Mouse (Mus musculus) heart, embryonic 14.5 days (tissue): ENCODE results near the gene Dnajc30. TPM values are rescaled to one million over a fixed set of nuclear protein-coding genes. Genes with fewer than 3 reads are reported as not detected.

ENCODE experiments used
- ATAC-seq: fragments of 200-750 bp; cut with Nextera tagmentation; 2 replicates; pipeline ENCODE4 v1.8.0; 2017; ENCODE audit warnings: low read depth, moderate TSS enrichment; ENCODE audit not compliant: insufficient number of reproducible peaks, insufficient read depth, low FRiP score
- H3K27ac ChIP-seq, 2 experiments: fragments of 200-500 bp in 1 of 2; fragments of 300-500 bp in 1 of 2; sonication (generic) in 1 of 2; replicated peaks in 1 of 2; 2 replicates each; pipeline ENCODE4 v1.5.1; 2012 to 2014; ENCODE audit warnings: low read depth in 2 of 2, low read length in 2 of 2, control low read depth in 1 of 2, mild to moderate bottlenecking in 1 of 2, mixed read lengths in 1 of 2; ENCODE audit not compliant: control insufficient read depth in 1 of 2, insufficient read depth in 1 of 2
- H3K27me3 ChIP-seq: fragments of 300-500 bp; sonication (generic); 2 replicates; pipeline ENCODE4 v1.6.1; 2014; ENCODE audit warnings: mild to moderate bottlenecking, low read length, control low read depth; ENCODE audit not compliant: control insufficient read depth, insufficient read depth
- H3K36me3 ChIP-seq: fragments of 300-500 bp; sonication (generic); 2 replicates; pipeline ENCODE4 v1.6.1; 2014; ENCODE audit warnings: mild to moderate bottlenecking, control low read depth, low read length, mixed read lengths; ENCODE audit not compliant: control insufficient read depth, insufficient read depth
- H3K4me1 ChIP-seq, 2 experiments: fragments of 200-500 bp in 1 of 2; fragments of 300-500 bp in 1 of 2; sonication (generic) in 1 of 2; 2 replicates each; pipeline ENCODE4 v1.6.1; 2012 to 2014; ENCODE audit warnings: low read length in 2 of 2, control low read depth in 1 of 2, mixed read lengths in 1 of 2; ENCODE audit not compliant: control insufficient read depth in 2 of 2, insufficient read depth in 2 of 2
- H3K4me2 ChIP-seq: fragments of 300-500 bp; sonication (generic); 2 replicates; pipeline ENCODE4 v1.6.1; 2014; ENCODE audit warnings: mild to moderate bottlenecking, low read length
- H3K4me3 ChIP-seq, 2 experiments: fragments of 200-500 bp in 1 of 2; fragments of 300-500 bp in 1 of 2; sonication (generic) in 1 of 2; 2 replicates each; pipeline ENCODE4 v1.5.1; 2012 to 2014; ENCODE audit warnings: low read length in 2 of 2, mild to moderate bottlenecking in 2 of 2, control low read depth in 1 of 2, low read depth in 1 of 2, moderate library complexity in 1 of 2; ENCODE audit not compliant: control insufficient read depth in 1 of 2, insufficient read depth in 1 of 2
- H3K9ac ChIP-seq: fragments of 300-500 bp; sonication (generic); 2 replicates; pipeline ENCODE4 v1.6.1; 2014; ENCODE audit warnings: mild to moderate bottlenecking, low read length
- H3K9me3 ChIP-seq: fragments of 300-500 bp; sonication (generic); 2 replicates; pipeline ENCODE4 v1.6.1; 2016; ENCODE audit warnings: low read length, control low read depth; ENCODE audit not compliant: control insufficient read depth
- WGBS: fragments of 180-500 bp; shearing (Covaris S2); extraction: QIAGEN DNeasy Blood & Tissue Kit; methylation state at CpG from one replicate; pipeline ENCODE4 v1.1.7; 2014; 5-methylcytosine and 5-hydroxymethylcytosine counted together
- polyA plus RNA-seq: library from polyadenylated mRNA; unstranded; fragments of >200 nt; fragmentation: Nextera tagmentation; extraction: Ambion mirVana; gene quantifications from 2 replicates; pipeline ENCODE4 v1.2.1, GENCODE M21; 2014

Dnajc30 gene
- polyA plus RNA-seq, 1 experiment from 2014 or later, result 31.1 TPM

DNA sequence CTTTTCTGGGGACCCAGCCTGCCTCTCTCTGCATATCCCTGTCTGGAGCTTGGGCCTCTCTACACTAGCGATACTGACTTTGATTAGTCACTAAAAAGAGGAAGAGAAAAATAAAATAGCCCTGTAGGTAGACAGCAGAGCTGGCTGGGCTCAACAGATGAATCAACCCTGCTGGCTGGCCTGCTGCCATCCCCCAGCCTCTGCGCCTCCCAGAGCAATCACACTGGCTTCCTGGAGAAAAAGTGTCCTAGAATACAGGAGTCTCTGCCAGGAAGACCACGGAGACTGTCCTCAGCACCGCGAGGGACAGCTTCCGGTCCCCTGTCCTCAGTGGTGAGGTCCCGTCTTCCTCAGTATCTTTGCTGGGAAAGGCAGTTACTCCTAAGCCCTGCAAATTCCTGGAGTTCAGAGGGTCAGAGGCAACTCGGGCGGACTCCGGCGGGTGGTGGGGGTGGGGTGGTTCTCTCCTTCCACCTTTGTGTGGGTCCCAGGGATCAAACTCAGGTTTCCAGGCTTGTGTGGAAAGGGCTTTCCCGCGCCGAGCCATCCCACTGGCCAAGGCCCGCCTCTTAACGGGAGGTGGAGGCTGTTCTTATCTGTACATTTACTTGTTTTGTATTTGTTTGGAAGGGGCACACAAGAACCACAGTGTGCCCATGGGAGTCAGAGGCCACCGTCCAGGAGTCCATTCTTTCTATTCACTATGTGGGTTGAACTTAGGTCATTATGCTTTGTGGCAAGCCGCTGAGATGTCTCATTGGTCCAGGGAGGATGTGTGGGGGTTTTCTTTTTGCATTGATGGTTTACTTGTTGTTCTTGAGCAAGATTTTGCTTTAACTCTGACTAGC, 34.8 kb upstream of the Dnajc30 start:
- Histone ChIP-seq H3K27ac (peak overlapping the region; percentile 12 to 51; a peak in 3 of 4 replicates), H3K4me1 (peaks cover 26 to 33% of the 10 kb centered on the region in 2 experiments), H3K27me3 (no peaks in the 10 kb centered on the region), H3K4me2 (peak overlapping the region; percentile 48), H3K4me3 (no peak overlapping the region), H3K9ac (peak overlapping the region; percentile 36; the same call in 1 of the 2 replicates), H3K9me3 (no peaks in the 10 kb centered on the region), H3K36me3 (no peaks in the 10 kb centered on the region; the same call in 1 of the 2 replicates)
- no peak for ATAC-seq
- 49% methylated on average over 18 of the region's 18 CpGs for WGBS

DNA sequence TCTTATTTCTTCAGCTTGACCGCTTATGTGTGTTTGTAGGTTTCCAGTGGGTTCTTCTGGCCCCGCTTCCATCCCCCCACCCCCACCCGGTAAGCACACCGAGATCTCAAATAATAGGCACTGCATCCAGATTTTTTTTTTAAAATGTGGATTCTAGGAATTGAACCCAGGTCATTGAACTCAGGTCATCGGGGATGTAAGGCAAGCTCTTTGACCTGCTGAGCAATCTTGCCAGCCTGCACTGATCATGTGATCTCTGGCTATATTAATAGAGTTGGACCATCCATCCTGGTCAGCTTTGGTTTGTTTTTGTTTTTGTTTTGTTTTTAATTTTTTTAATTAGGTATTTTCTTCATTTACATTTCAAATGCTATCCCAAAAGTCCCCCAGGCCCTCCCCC, 31.4 kb upstream of the Dnajc30 start:
- ATAC-seq, result no peak
- Histone ChIP-seq H3K4me1 (peaks cover 12 to 13% of the 10 kb centered on the region in 2 experiments), H3K36me3 (peaks cover 9% of the 10 kb centered on the region), H3K4me3 (no peak overlapping the region), H3K9me3 (peaks cover 3% of the 10 kb centered on the region; the same call in 1 of the 2 replicates), H3K27me3 (no peaks in the 10 kb centered on the region), H3K9ac (no peak overlapping the region), H3K4me2 (no peak overlapping the region), H3K27ac (no peak overlapping the region)
- 87% methylated on average over 5 of the region's 5 CpGs for WGBS

DNA sequence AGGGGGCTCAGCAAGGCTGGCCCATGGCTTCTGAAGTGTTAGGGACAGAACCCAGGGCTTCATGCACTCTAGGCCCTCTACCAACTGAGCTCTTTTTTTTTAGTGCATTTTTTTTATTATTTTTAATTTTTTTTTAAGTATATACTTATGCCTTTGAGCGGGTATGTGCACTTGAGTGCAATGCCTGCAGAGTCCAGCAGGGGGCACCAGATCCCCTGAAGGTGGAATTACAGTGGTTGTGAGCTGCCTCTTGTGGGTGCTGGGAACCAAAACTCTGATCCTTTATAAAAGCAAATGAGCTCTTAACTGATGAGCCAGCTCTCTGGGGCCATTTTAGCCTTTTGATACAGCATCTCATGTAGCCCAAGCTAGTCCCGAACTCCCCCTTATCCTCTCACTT, 29.4 kb upstream of the Dnajc30 start:
- 93% methylated on average over 2 of the region's 2 CpGs for WGBS
- peaks cover 24% of the 10 kb centered on the region for H3K36me3 ChIP-seq
- ATAC-seq, result no peak

DNA sequence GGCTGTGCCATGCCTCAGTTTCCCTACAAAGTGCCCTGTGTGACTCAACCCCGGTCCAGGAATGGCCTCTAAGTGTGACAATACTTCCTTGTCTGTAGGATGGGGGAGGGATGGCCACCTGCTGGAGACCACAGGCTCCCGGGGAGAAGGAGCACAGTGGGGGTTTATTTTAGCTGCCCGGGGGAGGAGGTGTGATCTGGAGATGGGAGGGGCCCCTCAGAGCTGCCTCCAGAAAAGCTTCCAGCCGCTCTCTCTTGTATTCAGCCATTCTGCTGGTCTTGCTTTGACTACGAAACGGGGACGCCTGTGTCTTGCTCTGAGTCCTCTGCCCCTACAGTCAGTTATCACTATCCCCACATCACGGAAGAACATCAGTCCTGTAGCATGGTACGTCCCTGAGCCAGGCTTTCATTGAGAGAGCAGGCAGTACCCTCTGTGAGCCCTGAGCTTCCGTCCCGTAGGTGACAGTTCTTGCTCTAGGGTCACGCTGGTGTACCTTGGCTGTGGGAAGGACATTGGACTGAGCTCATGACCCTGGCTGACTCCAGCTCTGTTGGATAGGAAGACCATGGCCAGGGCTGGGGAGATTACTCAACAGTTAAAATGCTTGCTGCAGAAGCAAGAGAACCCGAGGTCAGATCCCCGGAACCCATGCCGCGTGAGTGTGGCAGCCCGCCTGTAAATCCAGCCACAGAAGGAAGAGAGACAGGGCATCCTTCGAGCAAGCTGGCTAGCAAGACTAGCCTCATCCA, 28.2 kb upstream of the Dnajc30 start:
- Histone ChIP-seq H3K4me1 (peaks cover 9 to 10% of the 10 kb centered on the region in 2 experiments), H3K4me3 (no peak overlapping the region), H3K27ac (no peak overlapping the region), H3K9me3 (peaks cover 3% of the 10 kb centered on the region; the same call in 1 of the 2 replicates), H3K27me3 (no peaks in the 10 kb centered on the region), H3K9ac (no peak overlapping the region), H3K36me3 (peaks cover 24% of the 10 kb centered on the region), H3K4me2 (no peak overlapping the region)
- 53% methylated on average over 18 of the region's 18 CpGs for WGBS
- no peak for ATAC-seq

More for the DNA sequence above, 29.4 kb upstream of the Dnajc30 start:
- Histone ChIP-seq H3K4me1 (0 out of 4 replicates have a peak, but pooled peaks cover 0 to under 1% of the 10 kb centered on the region in 2 experiments), H3K9ac (no peak overlapping the region), H3K4me3 (no peak overlapping the region), H3K4me2 (no peak overlapping the region), H3K27me3 (no peaks in the 10 kb centered on the region), H3K27ac (no peak overlapping the region), H3K9me3 (peaks cover 3% of the 10 kb centered on the region; the same call in 1 of the 2 replicates)

DNA sequence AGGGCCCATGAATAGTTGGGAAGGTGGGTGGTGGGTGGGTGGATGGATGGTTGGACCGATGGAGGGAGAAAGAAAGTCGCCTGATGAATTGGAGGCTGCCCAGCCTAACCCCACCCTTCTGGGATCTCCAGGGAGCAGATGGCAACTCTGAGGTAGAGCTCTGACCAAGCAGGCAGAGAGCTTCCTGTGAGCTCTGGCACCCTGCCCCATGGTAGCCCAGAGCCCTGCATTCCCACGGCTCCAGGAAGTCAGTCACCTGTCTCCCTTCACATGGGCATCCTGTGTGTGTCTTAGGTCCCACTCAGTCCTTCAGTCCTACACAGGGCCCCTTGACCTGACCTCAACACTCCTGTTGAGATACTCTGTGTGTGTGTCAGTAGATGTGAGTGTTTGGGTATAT, 26.1 kb upstream of the Dnajc30 start:
- no peak for ATAC-seq
- H3K9me3 ChIP-seq, result peaks cover 3% of the 10 kb centered on the region; the same call in 1 of the 2 replicates
- no peaks in the 10 kb centered on the region for H3K27me3 ChIP-seq
- no peak overlapping the region for H3K9ac ChIP-seq
- H3K4me1 ChIP-seq, result peaks cover 11 to 12% of the 10 kb centered on the region in 2 experiments
- H3K27ac ChIP-seq, result no peak overlapping the region
- no peak overlapping the region for H3K4me2 ChIP-seq
- no peak overlapping the region for H3K4me3 ChIP-seq
- peaks cover 30% of the 10 kb centered on the region for H3K36me3 ChIP-seq
- WGBS, result 78% methylated on average over 3 of the region's 3 CpGs

DNA sequence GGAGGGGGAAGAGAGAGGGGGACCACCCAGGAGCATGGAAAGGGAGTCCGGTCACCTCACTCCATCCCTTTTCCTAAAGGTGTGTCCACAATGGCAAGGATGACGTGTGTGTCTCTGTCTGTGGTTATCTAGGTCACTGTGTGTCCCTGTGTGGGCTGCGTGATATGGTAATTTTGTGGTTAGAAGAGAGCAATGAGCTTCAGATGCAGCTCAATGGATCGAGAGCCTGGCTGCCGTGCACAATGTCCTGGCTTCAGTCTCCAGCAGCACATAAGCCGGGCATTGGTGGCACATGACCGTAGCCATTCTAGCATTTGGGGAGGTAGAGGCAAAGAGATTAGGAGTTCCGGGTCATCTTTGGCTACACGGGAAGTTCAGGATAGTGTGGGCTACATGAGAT, 24.5 kb upstream of the Dnajc30 start:
- WGBS, result 77% methylated on average over 9 of the region's 9 CpGs
- ATAC-seq, result no peak
- no peak overlapping the region for H3K27ac ChIP-seq
- H3K4me1 ChIP-seq, result peaks cover 11 to 12% of the 10 kb centered on the region in 2 experiments
- H3K4me2 ChIP-seq, result no peak overlapping the region
- H3K9me3 ChIP-seq, result peaks cover 3% of the 10 kb centered on the region; the same call in 1 of the 2 replicates
- no peak overlapping the region for H3K9ac ChIP-seq
- no peaks in the 10 kb centered on the region for H3K27me3 ChIP-seq
- H3K4me3 ChIP-seq, result no peak overlapping the region
- H3K36me3 ChIP-seq, result peaks cover 37% of the 10 kb centered on the region

DNA sequence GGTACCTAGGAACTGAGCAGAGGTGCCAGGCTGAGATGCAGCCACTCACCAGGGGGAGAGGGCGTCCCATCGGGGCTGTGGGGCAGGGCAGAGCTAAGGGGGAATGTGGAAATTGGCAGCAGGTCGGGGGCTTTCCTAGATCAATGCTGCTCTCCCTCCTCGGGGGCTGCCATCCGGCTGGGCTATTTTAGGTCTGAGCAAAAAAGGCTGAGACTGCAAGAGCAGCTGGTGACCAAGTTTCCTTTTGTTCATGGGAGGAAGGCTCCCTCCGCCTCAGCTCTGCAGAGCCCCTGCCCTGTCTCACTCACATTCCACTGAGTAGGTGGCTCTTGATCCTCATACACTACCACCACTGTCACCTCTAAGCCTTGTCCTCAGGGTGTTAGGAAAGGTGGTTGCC, 23.9 kb upstream of the Dnajc30 start:
- H3K4me2 ChIP-seq, result no peak overlapping the region
- peaks cover 42% of the 10 kb centered on the region for H3K36me3 ChIP-seq
- peak overlapping the region; percentile 34 for H3K9ac ChIP-seq
- 0 out of 4 replicates have a peak overlapping the region, but pooled peaks of 1 of the 2 experiments have one; percentile 14 for H3K27ac ChIP-seq
- H3K4me1 ChIP-seq, result peaks cover 11 to 12% of the 10 kb centered on the region in 2 experiments
- ATAC-seq, result no peak
- 29% methylated on average over 6 of the region's 6 CpGs for WGBS
- no peak overlapping the region for H3K4me3 ChIP-seq
- no peaks in the 10 kb centered on the region for H3K27me3 ChIP-seq
- no peaks in the 10 kb centered on the region for H3K9me3 ChIP-seq
